Mouse (Mus musculus) limb, embryonic 14.5 days (tissue): ENCODE data around the gene Dnase2a. TPM values are rescaled to one million over a fixed set of nuclear protein-coding genes. Genes with fewer than 3 reads are reported as not detected.
A peak's percentile ranks its signal among the peaks of the same experiment; 100 is the strongest.

Experiments
- ATAC-seq: fragments of 200-750 bp; cut with Nextera tagmentation; 2 replicates; pipeline ENCODE4 v1.8.0; 2017; ENCODE audit warnings: low read depth, moderate number of reproducible peaks, moderate TSS enrichment; ENCODE audit not compliant: low FRiP score
- DNase-seq: peaks from one replicate; pipeline ENCODE4 v3.0.0-alpha.2; 2015; ENCODE audit warnings: low spot score
- H3K27ac ChIP-seq: fragments of 300-500 bp; sonication (generic); replicated peaks from 2 replicates; pipeline ENCODE4 v1.5.1; 2014; ENCODE audit warnings: low read depth, mild to moderate bottlenecking, low read length, moderate library complexity, mixed read lengths
- H3K27me3 ChIP-seq: fragments of 300-500 bp; sonication (generic); 2 replicates; pipeline ENCODE4 v1.6.1; 2014; ENCODE audit warnings: low read length, mixed read lengths; ENCODE audit not compliant: control insufficient read depth, insufficient read depth
- H3K36me3 ChIP-seq: fragments of 300-500 bp; sonication (generic); 2 replicates; pipeline ENCODE4 v1.6.1; 2014; ENCODE audit warnings: mild to moderate bottlenecking, low read length, moderate library complexity, mixed read lengths; ENCODE audit not compliant: control insufficient read depth, insufficient read depth
- H3K4me1 ChIP-seq: fragments of 300-500 bp; sonication (generic); 2 replicates; pipeline ENCODE4 v1.6.1; 2014; ENCODE audit warnings: antibody characterized with exemption, low read length, mixed read lengths; ENCODE audit not compliant: control insufficient read depth, insufficient read depth
- H3K4me2 ChIP-seq: fragments of 300-500 bp; sonication (generic); replicated peaks from 2 replicates; pipeline ENCODE4 v1.6.1; 2014; ENCODE audit warnings: low read depth, mild to moderate bottlenecking, low read length, moderate library complexity; ENCODE audit not compliant: severe bottlenecking
- H3K4me3 ChIP-seq: fragments of 300-500 bp; sonication (generic); replicated peaks from 2 replicates; pipeline ENCODE4 v1.5.1; 2014; ENCODE audit warnings: low read length
- H3K9ac ChIP-seq: fragments of 300-500 bp; sonication (generic); 2 replicates; pipeline ENCODE4 v1.6.1; 2014; ENCODE audit warnings: mild to moderate bottlenecking, low read depth, low read length, moderate library complexity; ENCODE audit not compliant: severe bottlenecking
- H3K9me3 ChIP-seq: fragments of 300-500 bp; sonication (generic); 2 replicates; pipeline ENCODE4 v1.6.1; 2016; ENCODE audit warnings: low read length; ENCODE audit not compliant: control insufficient read depth
- POLR2A ChIP-seq: fragments of 200-500 bp; IDR thresholded peaks from 2 replicates; pipeline ENCODE4 v1.8.0; 2012; ENCODE audit warnings: inconsistent platforms, mild to moderate bottlenecking, moderate library complexity, borderline replicate concordance; ENCODE audit not compliant: insufficient read depth, insufficient read length; ENCODE audit errors: extremely low read depth
- WGBS: fragments of 180-500 bp; shearing (Covaris S2); extraction: QIAGEN DNeasy Blood & Tissue Kit; methylation state at CpG from one replicate; pipeline ENCODE4 v1.1.7; 2014; 5-methylcytosine and 5-hydroxymethylcytosine counted together
- polyA plus RNA-seq, 2 experiments: library from polyadenylated mRNA; depleted of rRNA in 1 of 2; stranded (reverse) in 1 of 2; unstranded in 1 of 2; fragments of >200 nt; fragmentation: Nextera tagmentation in 1 of 2; extraction: Ambion mirVana in 1 of 2; gene quantifications; 2 replicates each; pipeline versions ENCODE4 v1.2.1 to v1.2.3; 2012 to 2014

Gene Dnase2a
- polyA plus RNA-seq, 2 experiments = 13.8 to 18.5 TPM

GRCm38 (mm10) chr8:84936041-84936961 is 27.9 kb downstream of the Dnase2a start:
- DNase-seq (no peak), ATAC-seq (no peak)
- no peak for TF ChIP-seq POLR2A
- Histone ChIP-seq H3K4me3 (peak overlapping the region; percentile 40), H3K9me3 (no peaks in the 10 kb centered on the region), H3K27ac (no peak overlapping the region), H3K4me1 (peaks cover 6% of the 10 kb centered on the region), H3K4me2 (peak overlapping the region; percentile 68), H3K9ac (no peak overlapping the region), H3K27me3 (peaks cover 54% of the 10 kb centered on the region), H3K36me3 (no peaks in the 10 kb centered on the region)
- 30% methylated on average over 20 of the region's 23 CpGs for WGBS

- ATAC-seq (peak; percentile 34; the same call in 1 of the 2 replicates), DNase-seq (peak; percentile 34)
- H3K9ac ChIP-seq = 0 out of 2 replicates have a peak within 1 kb of the TSS, but pooled peaks have one; percentile 16
- no peak within 1 kb of the TSS for H3K27ac ChIP-seq
- H3K27me3 ChIP-seq = peaks cover 54% of the 10 kb centered on the region
- H3K4me2 ChIP-seq = peak within 1 kb of the TSS; percentile 68
- H3K4me1 ChIP-seq = peaks cover 6% of the 10 kb centered on the region
- no peaks in the 10 kb centered on the region for H3K36me3 ChIP-seq
- no peak for TF ChIP-seq POLR2A
- H3K4me3 ChIP-seq = peak within 1 kb of the TSS; percentile 40
- H3K9me3 ChIP-seq = no peaks in the 10 kb centered on the region
- 1% methylated on average over 41 of the region's 50 CpGs for WGBS
Measured at GRCm38 (mm10) chr8:84936962-84937546, 28.7 kb downstream of the Dnase2a start, which contains the start of gene Mast1. Mast1 (minus strand) TSS chr8:84937359.

- Histone ChIP-seq H3K4me2 (peak overlapping the region; percentile 68; the same call in 1 of the 2 replicates), H3K4me1 (peaks cover 6% of the 10 kb centered on the region), H3K27me3 (peaks cover 49% of the 10 kb centered on the region), H3K4me3 (peak overlapping the region; percentile 40), H3K27ac (no peak overlapping the region), H3K9ac (no peak overlapping the region), H3K9me3 (no peaks in the 10 kb centered on the region), H3K36me3 (no peaks in the 10 kb centered on the region)
- DNase-seq (no peak), ATAC-seq (no peak)
- no peak for TF ChIP-seq POLR2A
- 64% methylated on average over 13 of the region's 13 CpGs for WGBS
Measured at GRCm38 (mm10) chr8:84937620-84938485, 29.5 kb downstream of the Dnase2a start.

- Histone ChIP-seq H3K4me1 (peaks cover 6% of the 10 kb centered on the region; the same call in 1 of the 2 replicates), H3K4me2 (no peak overlapping the region), H3K9ac (no peak overlapping the region), H3K36me3 (no peaks in the 10 kb centered on the region), H3K4me3 (no peak overlapping the region), H3K9me3 (no peaks in the 10 kb centered on the region), H3K27me3 (peaks cover 44% of the 10 kb centered on the region), H3K27ac (no peak overlapping the region)
- 22% methylated on average over 4 of the region's 4 CpGs for WGBS
- DNase-seq = no peak
- no peak for TF ChIP-seq POLR2A
- ATAC-seq = no peak
Measured at GRCm38 (mm10) chr8:84943699-84944098, 35.3 kb downstream of the Dnase2a start.

GRCm38 (mm10) chr8:84944478-84945160 is 36.3 kb downstream of the Dnase2a start:
- DNase-seq = peak; percentile 21

More at GRCm38 (mm10) chr8:84944478-84945160, 36.3 kb downstream of the Dnase2a start:
- Histone ChIP-seq H3K36me3 (no peaks in the 10 kb centered on the region), H3K27me3 (peaks cover 44% of the 10 kb centered on the region), H3K4me1 (peaks cover 6% of the 10 kb centered on the region; the same call in 1 of the 2 replicates), H3K9me3 (no peaks in the 10 kb centered on the region), H3K4me2 (no peak overlapping the region), H3K4me3 (no peak overlapping the region), H3K9ac (no peak overlapping the region), H3K27ac (no peak overlapping the region)
- no peak for TF ChIP-seq POLR2A
- no peak for ATAC-seq
- WGBS = 2% methylated on average over 26 of the region's 26 CpGs
